Mouse (Mus musculus): ENCODE data around the gene Sesn3. TPM values are rescaled to one million over a fixed set of nuclear protein-coding genes. Genes with fewer than 3 reads are reported as not detected.
"Not testable (repeated sequence)": the region's sequence is repeated elsewhere in the genome, so short reads cannot be mapped to it uniquely, and the experiment has no call there.

Sesn3 gene
- total and polyA plus RNA-seq, 2 experiments = 4.2 to 14.9 TPM

DNA sequence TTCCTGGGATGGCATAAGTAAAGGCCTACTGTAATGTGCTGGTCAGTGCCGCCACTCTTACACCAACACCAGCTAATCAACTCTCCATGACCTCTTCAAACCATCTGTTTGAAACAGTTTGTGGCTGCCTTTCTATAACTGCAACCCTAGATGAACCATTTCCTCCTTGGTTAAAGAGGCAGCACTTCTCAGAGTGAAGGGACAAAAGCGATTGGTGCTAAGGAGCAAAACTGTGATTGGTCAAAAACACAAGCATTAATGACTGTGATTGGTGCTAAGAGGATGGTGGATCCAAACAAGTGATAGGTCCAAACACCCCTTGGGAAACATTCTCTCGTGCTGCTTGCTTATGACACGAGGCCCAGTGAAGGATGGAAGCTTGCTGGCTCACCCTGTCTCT is 61.0 kb downstream of the Sesn3 start:
- TF ChIP-seq POLR2A (IDR thresholded peaks at IDR 0.05; ENCODE audit: extremely low read depth, insufficient read depth, low read length) (no peak), CTCF (IDR thresholded peaks at IDR 0.05; ENCODE audit: low read depth, low read length) (no peak)
- no peak for DNase-seq (ENCODE audit: extremely low read depth, low read depth, low spot score)
- Histone ChIP-seq H3K79me2 (ENCODE audit: control insufficient read depth, insufficient read depth, low read length) (no peaks in the 10 kb centered on the region), H3K9ac (ENCODE audit: low read depth, low read length) (no peak overlapping the region), H3K4me1 (ENCODE audit: control insufficient read depth, insufficient read depth, low read length) (no peaks in the 10 kb centered on the region), H3K27ac (replicated peaks; ENCODE audit: insufficient read depth, low read depth, low read length) (no peak overlapping the region), H3K4me3 (ENCODE audit: insufficient read depth, low read depth, low read length) (no peak overlapping the region), H3K36me3 (ENCODE audit: control insufficient read depth, insufficient read depth, low read length) (0 out of 2 replicates have a peak, but pooled peaks cover 2% of the 10 kb centered on the region), H3K27me3 (ENCODE audit: control insufficient read depth, insufficient read depth, low read length) (no peaks in the 10 kb centered on the region)
- 82% methylated on average over 4 of the region's 4 CpGs for WGBS

DNA sequence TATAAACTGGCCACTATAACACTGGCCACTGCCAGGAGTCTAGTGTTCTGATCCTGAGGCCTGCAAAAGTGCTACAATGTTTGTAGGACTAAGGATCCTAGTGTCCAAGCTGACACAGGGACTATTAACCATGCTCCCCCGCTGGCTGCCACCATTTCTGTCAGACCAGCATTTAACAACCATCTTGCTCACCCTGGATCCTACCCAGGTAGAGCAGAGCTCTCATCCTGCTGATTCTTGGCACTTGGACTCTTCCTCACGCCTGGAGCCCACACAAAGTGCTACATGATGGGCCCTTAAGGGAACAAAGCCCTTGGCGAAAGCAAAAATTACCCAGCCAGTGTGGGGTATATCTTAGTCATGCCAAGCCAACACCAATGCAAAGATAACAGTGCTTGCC is 62.0 kb downstream of the Sesn3 start:
- 89% methylated on average over 3 of the region's 3 CpGs for whole genome bisulfite sequencing
- H3K27ac ChIP-seq (replicated peaks; ENCODE audit: insufficient read depth, low read depth, low read length) = no peak overlapping the region
- no peak overlapping the region for H3K9ac ChIP-seq (ENCODE audit: low read depth, low read length)
- 0 out of 2 replicates have a peak, but pooled peaks cover 2% of the 10 kb centered on the region for H3K36me3 ChIP-seq (ENCODE audit: control insufficient read depth, insufficient read depth, low read length)
- TF ChIP-seq POLR2A (IDR thresholded peaks at IDR 0.05; ENCODE audit: extremely low read depth, insufficient read depth, low read length) = no peak
- TF ChIP-seq CTCF (IDR thresholded peaks at IDR 0.05; ENCODE audit: low read depth, low read length) = no peak
- H3K4me3 ChIP-seq (ENCODE audit: insufficient read depth, low read depth, low read length) = no peak overlapping the region
- DNase-seq (ENCODE audit: extremely low read depth, low read depth, low spot score) = no peak
- H3K27me3 ChIP-seq (ENCODE audit: control insufficient read depth, insufficient read depth, low read length) = no peaks in the 10 kb centered on the region
- H3K79me2 ChIP-seq (ENCODE audit: control insufficient read depth, insufficient read depth, low read length) = no peaks in the 10 kb centered on the region
- no peaks in the 10 kb centered on the region for H3K4me1 ChIP-seq (ENCODE audit: control insufficient read depth, insufficient read depth, low read length)

DNA sequence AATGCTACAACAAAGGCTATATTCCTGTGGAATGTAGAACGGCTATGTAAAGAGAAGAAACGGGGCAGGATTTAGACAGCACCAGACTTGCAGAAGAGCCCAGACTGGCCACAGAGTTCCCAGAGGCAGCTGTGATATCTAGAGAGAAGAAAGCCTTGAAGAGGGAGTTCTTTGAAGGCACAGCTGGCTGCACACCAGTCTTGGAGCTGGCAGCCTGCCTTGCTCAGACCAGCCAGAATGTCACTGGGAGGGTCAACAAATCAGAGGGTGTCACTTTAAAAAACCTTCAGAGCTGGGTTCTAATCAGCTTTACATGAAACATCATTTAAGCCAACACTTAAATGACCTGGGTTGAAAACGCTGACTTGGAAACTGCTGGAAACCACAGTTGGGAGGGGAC is 63.8 kb downstream of the Sesn3 start:
- TF ChIP-seq POLR2A (IDR thresholded peaks at IDR 0.05; ENCODE audit: extremely low read depth, insufficient read depth, low read length) (no peak), CTCF (IDR thresholded peaks at IDR 0.05; ENCODE audit: low read depth, low read length) (no peak)
- H3K27me3 ChIP-seq (ENCODE audit: control insufficient read depth, insufficient read depth, low read length) = no peaks in the 10 kb centered on the region
- H3K79me2 ChIP-seq (ENCODE audit: control insufficient read depth, insufficient read depth, low read length) = no peaks in the 10 kb centered on the region
- no peak overlapping the region for H3K27ac ChIP-seq (replicated peaks; ENCODE audit: insufficient read depth, low read depth, low read length)
- 77% methylated on average over 3 of the region's 3 CpGs for WGBS
- H3K9ac ChIP-seq (ENCODE audit: low read depth, low read length) = no peak overlapping the region
- H3K4me1 ChIP-seq (ENCODE audit: control insufficient read depth, insufficient read depth, low read length) = no peaks in the 10 kb centered on the region
- no peak overlapping the region for H3K4me3 ChIP-seq (ENCODE audit: insufficient read depth, low read depth, low read length)
- H3K36me3 ChIP-seq (ENCODE audit: control insufficient read depth, insufficient read depth, low read length) = no peaks in the 10 kb centered on the region
- DNase-seq (ENCODE audit: extremely low read depth, low read depth, low spot score) = no peak

DNA sequence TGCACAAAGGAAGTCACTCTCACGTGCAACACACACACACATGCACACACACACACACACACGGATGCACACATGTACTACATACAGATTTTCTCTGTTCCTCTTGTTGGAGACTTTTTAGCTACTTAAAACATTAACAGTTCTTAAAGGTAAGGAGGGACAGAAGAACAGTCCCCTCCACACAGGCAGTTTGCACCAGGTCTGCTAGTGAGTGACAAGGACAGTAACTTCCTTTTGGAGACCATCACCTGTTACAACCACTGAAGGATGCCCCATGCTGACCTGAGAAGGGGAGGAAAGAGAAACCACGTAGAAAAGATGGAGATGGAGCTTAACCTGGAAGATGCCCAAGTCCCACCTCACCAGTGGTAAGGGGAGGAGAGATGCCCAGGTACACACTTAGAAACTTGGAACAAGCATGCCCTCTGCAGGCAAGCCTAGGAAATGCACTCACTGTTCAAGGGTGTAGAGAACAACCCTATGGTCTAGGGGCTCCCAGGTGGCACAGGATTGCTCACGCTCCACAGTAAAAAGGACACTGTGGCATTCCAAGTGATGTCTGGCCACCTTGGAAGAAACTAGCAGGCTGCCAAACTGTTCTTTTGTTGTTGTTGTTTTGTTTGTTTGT is 67.3 kb downstream of the Sesn3 start:
- no peak for TF ChIP-seq POLR2A (IDR thresholded peaks at IDR 0.05; ENCODE audit: extremely low read depth, insufficient read depth, low read length)
- TF ChIP-seq CTCF (IDR thresholded peaks at IDR 0.05; ENCODE audit: low read depth, low read length) = peak; percentile 77
- no peak overlapping the region for H3K9ac ChIP-seq (ENCODE audit: low read depth, low read length)
- peak; percentile 39 for DNase-seq (ENCODE audit: extremely low read depth, low read depth, low spot score)
- 57% methylated on average over 4 of the region's 4 CpGs for WGBS
- no peaks in the 10 kb centered on the region for H3K27me3 ChIP-seq (ENCODE audit: control insufficient read depth, insufficient read depth, low read length)
- H3K36me3 ChIP-seq (ENCODE audit: control insufficient read depth, insufficient read depth, low read length) = no peaks in the 10 kb centered on the region
- no peaks in the 10 kb centered on the region for H3K4me1 ChIP-seq (ENCODE audit: control insufficient read depth, insufficient read depth, low read length)
- H3K27ac ChIP-seq (replicated peaks; ENCODE audit: insufficient read depth, low read depth, low read length) = no peak overlapping the region
- no peak overlapping the region for H3K4me3 ChIP-seq (ENCODE audit: insufficient read depth, low read depth, low read length)
- H3K79me2 ChIP-seq (ENCODE audit: control insufficient read depth, insufficient read depth, low read length) = no peaks in the 10 kb centered on the region

DNA sequence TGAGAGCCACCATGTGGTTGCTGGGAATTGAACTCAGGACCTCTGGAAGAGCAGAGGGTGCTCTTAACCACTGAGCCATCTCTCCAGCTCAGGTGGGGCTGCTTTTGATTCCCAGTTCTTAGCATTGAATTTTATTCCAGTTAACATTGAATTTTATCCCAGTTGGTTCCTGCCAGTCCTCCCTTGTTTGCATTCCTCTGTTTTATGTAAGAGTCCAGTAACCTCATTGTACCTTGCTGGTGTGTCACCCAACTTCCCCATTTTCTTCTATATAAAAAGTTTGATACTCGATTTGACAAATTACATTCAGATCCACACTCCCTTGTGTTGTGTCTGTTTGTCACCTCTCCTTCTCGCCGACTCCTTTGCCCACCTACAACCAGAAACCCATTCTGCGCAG is 71.0 kb downstream of the Sesn3 start:
- H3K36me3 ChIP-seq (ENCODE audit: control insufficient read depth, insufficient read depth, low read length); H3K27me3 ChIP-seq (ENCODE audit: control insufficient read depth, insufficient read depth, low read length); H3K4me3 ChIP-seq (ENCODE audit: insufficient read depth, low read depth, low read length); H3K9ac ChIP-seq (ENCODE audit: low read depth, low read length); H3K27ac ChIP-seq (replicated peaks; ENCODE audit: insufficient read depth, low read depth, low read length); H3K4me1 ChIP-seq (ENCODE audit: control insufficient read depth, insufficient read depth, low read length); DNase-seq (ENCODE audit: extremely low read depth, low read depth, low spot score); H3K79me2 ChIP-seq (ENCODE audit: control insufficient read depth, insufficient read depth, low read length): not testable (repeated sequence)
- WGBS = 83% methylated on average over 4 of the region's 4 CpGs

DNA sequence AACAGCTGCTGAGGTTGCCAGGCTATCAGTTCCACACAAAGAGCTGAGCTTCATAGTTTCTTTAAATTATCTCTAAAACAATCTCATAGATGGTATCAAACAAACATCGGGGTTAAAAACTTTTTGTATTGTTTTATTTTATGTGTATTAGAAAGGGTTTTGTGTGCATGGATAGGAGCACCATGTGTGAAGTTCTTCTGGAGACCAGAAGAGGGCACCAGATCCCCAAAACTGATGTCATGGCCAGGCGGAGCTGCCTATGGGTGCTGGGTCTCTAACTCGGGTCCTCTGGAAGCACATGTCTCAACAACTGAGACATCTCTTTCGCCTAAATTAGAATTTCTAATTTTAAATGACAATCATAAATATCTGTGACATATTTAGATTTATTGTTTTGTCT is 73.5 kb downstream of the Sesn3 start:
- H3K27ac ChIP-seq (replicated peaks; ENCODE audit: insufficient read depth, low read depth, low read length) = no peak overlapping the region
- H3K4me1 ChIP-seq (ENCODE audit: control insufficient read depth, insufficient read depth, low read length) = peaks cover 2% of the 10 kb centered on the region
- TF ChIP-seq POLR2A (IDR thresholded peaks at IDR 0.05; ENCODE audit: extremely low read depth, insufficient read depth, low read length) = no peak
- TF ChIP-seq CTCF (IDR thresholded peaks at IDR 0.05; ENCODE audit: low read depth, low read length) = peak; percentile 82
- no peak overlapping the region for H3K4me3 ChIP-seq (ENCODE audit: insufficient read depth, low read depth, low read length)
- peak; percentile 30 for DNase-seq (ENCODE audit: extremely low read depth, low read depth, low spot score)
- no peaks in the 10 kb centered on the region for H3K79me2 ChIP-seq (ENCODE audit: control insufficient read depth, insufficient read depth, low read length)
- H3K27me3 ChIP-seq (ENCODE audit: control insufficient read depth, insufficient read depth, low read length) = no peaks in the 10 kb centered on the region
- no peak overlapping the region for H3K9ac ChIP-seq (ENCODE audit: low read depth, low read length)
- H3K36me3 ChIP-seq (ENCODE audit: control insufficient read depth, insufficient read depth, low read length) = no peaks in the 10 kb centered on the region
- WGBS = 52% methylated on average over 4 of the region's 4 CpGs

Measured in liver, adult 2 months (tissue).